Mouse (Mus musculus): ENCODE measurements around the gene Wnt5b. TPM values are rescaled to one million over a fixed set of nuclear protein-coding genes. Genes with fewer than 3 reads are reported as not detected.

Wnt5b gene
- total and polyA plus RNA-seq, 2 experiments from 2014 or later = 4.3 to 5.3 TPM

DNA sequence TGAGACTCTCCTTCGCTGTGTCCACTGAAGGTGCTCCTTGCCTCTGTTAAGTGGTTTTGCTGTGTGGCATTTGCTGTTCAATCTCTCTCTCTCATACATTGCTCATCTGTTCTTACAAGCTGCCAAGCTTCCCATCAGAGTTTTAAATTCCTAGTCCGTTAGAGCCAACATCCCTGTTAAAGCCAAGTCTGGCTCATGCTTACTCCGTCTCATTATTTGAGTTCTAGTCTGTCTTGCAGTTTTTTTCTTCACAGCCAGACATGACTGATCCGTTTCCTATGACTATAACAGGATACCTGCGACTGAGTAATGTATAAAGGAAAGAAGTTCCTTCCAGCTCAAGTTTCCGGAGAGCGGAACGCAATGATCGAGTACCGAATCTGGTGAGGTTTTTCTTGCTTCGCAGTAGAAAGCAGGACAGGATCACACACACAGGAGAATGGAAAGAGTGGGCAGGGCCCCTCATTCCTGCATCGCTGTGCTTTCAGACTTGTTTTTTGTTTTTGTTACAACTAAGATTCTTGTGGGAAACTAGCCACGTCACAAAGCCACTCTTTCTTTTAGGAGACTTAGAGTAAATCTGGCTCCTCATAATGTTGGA is 34.6 kb downstream of the Wnt5b start:
- no peak overlapping the region for H3K4me2 ChIP-seq (ENCODE audit: low read depth, low read length)
- peak overlapping the region; percentile 80 for H3K27ac ChIP-seq (ENCODE audit: low read depth)
- H3K9ac ChIP-seq (replicated peaks; ENCODE audit: low read depth, low read length) = no peak overlapping the region
- H3K27me3 ChIP-seq (ENCODE audit: control insufficient read depth, insufficient read depth, low read length) = no peaks in the 10 kb centered on the region
- 88% methylated on average over 13 of the region's 13 CpGs for WGBS
- no peaks in the 10 kb centered on the region for H3K9me3 ChIP-seq (replicated peaks; ENCODE audit: control insufficient read depth, low read length)
- peaks cover 26% of the 10 kb centered on the region; the same call in 1 of the 2 replicates for H3K4me1 ChIP-seq (ENCODE audit: control insufficient read depth, insufficient read depth)
- no peaks in the 10 kb centered on the region for H3K36me3 ChIP-seq (replicated peaks; ENCODE audit: control insufficient read depth, insufficient read depth, low read length)
- H3K4me3 ChIP-seq (ENCODE audit: low read depth, low read length) = no peak overlapping the region
- TF ChIP-seq CTCF (IDR thresholded peaks at IDR 0.05; ENCODE audit: low read depth) (no peak), EP300 (IDR thresholded peaks at IDR 0.05; ENCODE audit: low read depth) (no peak)
- no peak for ATAC-seq (ENCODE audit: insufficient read depth, low read depth)
- no peak for DNase-seq (ENCODE audit: low spot score)

DNA sequence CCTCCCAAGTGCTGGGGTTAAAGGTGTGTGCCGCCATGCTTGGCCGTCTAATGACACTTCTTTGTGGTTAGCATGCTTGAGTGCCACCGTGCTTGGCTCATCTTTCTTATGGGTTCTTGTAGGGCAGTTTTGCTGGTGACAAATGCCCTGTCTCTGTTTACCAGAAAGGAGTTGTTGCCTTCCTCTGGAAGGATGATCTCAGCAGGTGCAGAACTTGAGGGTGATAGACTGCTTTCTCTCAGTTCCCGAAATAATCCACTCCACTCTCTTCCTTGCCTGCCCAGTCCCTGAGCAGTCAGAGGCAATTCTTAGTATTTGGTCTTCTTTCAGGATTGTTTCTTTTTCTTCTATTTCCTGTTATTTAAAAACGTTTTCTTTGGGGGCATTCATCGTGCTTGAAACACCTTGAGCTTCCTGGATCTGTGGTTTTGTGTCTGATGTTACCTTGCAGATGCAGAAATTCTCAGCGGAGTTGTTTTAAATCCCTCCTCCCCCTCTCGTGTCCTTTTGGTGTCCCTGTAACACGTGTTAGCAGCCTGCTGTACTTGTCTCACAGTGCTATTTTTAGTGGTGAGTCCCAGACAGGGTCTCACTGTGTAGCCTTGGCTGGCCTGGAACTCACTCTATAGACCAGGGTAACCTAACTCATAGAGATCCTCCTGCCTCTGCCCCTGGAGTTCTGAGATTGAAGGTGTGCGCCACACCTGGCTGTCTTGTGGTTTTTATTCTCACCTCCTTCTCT is 35.3 kb downstream of the Wnt5b start:
- H3K9ac ChIP-seq (replicated peaks; ENCODE audit: low read depth, low read length) = no peak overlapping the region
- H3K4me3 ChIP-seq (ENCODE audit: low read depth, low read length) = no peak overlapping the region
- H3K9me3 ChIP-seq (replicated peaks; ENCODE audit: control insufficient read depth, low read length) = no peaks in the 10 kb centered on the region
- H3K4me2 ChIP-seq (ENCODE audit: low read depth, low read length) = no peak overlapping the region
- DNase-seq (ENCODE audit: low spot score) (peak; percentile 67), ATAC-seq (ENCODE audit: insufficient read depth, low read depth) (peak; percentile 83; the same call in 1 of the 2 replicates)
- H3K27me3 ChIP-seq (ENCODE audit: control insufficient read depth, insufficient read depth, low read length) = no peaks in the 10 kb centered on the region
- H3K4me1 ChIP-seq (ENCODE audit: control insufficient read depth, insufficient read depth) = peaks cover 19% of the 10 kb centered on the region; the same call in 1 of the 2 replicates
- H3K36me3 ChIP-seq (replicated peaks; ENCODE audit: control insufficient read depth, insufficient read depth, low read length) = no peaks in the 10 kb centered on the region
- TF ChIP-seq EP300 (IDR thresholded peaks at IDR 0.05; ENCODE audit: low read depth) (no peak), CTCF (IDR thresholded peaks at IDR 0.05; ENCODE audit: low read depth) (no peak)
- 51% methylated on average over 10 of the region's 10 CpGs for WGBS
- H3K27ac ChIP-seq (ENCODE audit: low read depth) = peak overlapping the region; percentile 80

DNA sequence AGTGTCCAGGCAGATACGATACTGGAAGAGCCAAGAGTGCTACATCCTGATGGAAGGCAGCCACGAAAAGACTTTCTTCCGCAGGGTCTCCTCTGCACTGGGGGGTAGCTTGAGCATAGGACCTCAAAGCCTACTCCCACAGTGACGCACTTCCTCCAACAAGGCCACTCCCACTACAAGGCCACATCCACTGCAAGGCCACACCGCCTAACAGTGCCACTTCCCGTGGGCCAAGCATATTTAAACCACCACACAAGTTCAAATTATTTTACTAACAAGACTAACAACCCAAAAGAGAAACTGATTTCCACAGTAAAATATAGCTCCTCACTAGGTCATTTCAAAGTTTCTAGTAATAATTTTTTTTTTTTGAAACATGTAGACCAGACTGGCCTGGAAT is 35.9 kb downstream of the Wnt5b start:
- 93% methylated on average over 6 of the region's 6 CpGs for WGBS
- Histone ChIP-seq H3K27ac (ENCODE audit: low read depth) (peak overlapping the region; percentile 80), H3K36me3 (replicated peaks; ENCODE audit: control insufficient read depth, insufficient read depth, low read length) (no peaks in the 10 kb centered on the region), H3K9me3 (replicated peaks; ENCODE audit: control insufficient read depth, low read length) (no peaks in the 10 kb centered on the region), H3K27me3 (ENCODE audit: control insufficient read depth, insufficient read depth, low read length) (no peaks in the 10 kb centered on the region), H3K4me3 (ENCODE audit: low read depth, low read length) (no peak overlapping the region), H3K4me2 (ENCODE audit: low read depth, low read length) (no peak overlapping the region), H3K9ac (replicated peaks; ENCODE audit: low read depth, low read length) (no peak overlapping the region), H3K4me1 (ENCODE audit: control insufficient read depth, insufficient read depth) (peaks cover 16% of the 10 kb centered on the region; the same call in 1 of the 2 replicates)
- ATAC-seq (ENCODE audit: insufficient read depth, low read depth) (no peak), DNase-seq (ENCODE audit: low spot score) (no peak)
- TF ChIP-seq EP300 (IDR thresholded peaks at IDR 0.05; ENCODE audit: low read depth) (no peak), CTCF (IDR thresholded peaks at IDR 0.05; ENCODE audit: low read depth) (no peak)

DNA sequence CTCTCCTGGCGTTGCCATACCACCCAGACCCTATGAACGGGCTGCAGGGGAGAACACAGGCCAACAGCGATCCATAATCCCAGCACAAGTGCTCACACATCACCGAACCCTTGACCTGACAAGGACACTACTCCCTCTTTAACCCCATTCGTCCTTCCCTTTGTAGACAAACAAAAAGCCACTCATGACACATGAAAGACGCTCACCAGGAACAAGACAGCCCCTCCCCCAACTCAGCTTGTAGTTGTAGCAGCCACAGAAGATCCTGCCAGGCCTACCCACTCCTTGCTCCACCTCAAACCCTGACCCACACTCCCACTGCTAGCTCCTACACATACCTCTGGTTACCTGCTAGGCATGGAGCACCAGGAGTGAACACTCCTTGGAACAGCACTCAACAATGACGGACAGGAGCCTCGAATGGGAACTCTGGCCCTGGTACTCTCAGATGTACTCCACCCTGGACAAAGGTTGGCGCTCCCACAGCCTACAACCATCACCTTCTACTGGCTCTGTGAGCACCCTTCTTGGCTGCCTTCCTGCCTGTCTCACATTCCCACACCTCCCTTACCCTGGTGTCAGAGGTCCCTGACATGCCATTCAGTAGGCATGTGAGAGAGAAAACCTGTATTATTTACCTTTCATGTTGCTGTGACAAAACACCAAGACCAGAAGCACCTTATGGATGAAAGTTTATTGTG is 38.5 kb downstream of the Wnt5b start:
- 75% methylated on average over 9 of the region's 9 CpGs for WGBS
- TF ChIP-seq CTCF (IDR thresholded peaks at IDR 0.05; ENCODE audit: low read depth) = no peak
- TF ChIP-seq EP300 (IDR thresholded peaks at IDR 0.05; ENCODE audit: low read depth) = no peak
- H3K27ac ChIP-seq (ENCODE audit: low read depth) = no peak overlapping the region

DNA sequence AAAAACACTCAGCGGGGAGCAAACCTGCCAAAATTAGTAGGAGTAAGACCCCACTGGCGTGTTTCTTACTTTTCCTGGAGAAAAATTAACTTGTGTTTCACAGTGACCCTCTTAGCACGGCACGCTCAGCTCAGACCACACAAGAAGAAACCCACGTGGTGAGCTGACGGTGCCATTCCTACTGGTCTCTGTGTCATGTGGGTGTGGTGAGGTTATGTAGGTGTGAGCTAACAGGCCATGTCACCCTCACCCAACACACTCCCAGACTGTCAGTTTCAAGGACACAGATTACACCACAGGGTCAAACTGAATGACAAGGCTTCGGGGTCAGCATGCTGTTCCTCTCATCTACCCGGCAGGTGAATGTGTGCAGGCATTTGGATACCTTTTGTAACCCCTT is 39.4 kb downstream of the Wnt5b start:
- no peak overlapping the region for H3K4me2 ChIP-seq (ENCODE audit: low read depth, low read length)
- TF ChIP-seq CTCF (IDR thresholded peaks at IDR 0.05; ENCODE audit: low read depth) (no peak), EP300 (IDR thresholded peaks at IDR 0.05; ENCODE audit: low read depth) (no peak)
- ATAC-seq (ENCODE audit: insufficient read depth, low read depth) = peak; percentile 62; the same call in 1 of the 2 replicates
- WGBS = 60% methylated on average over 8 of the region's 8 CpGs
- H3K4me3 ChIP-seq (ENCODE audit: low read depth, low read length) = no peak overlapping the region
- peaks cover 21% of the 10 kb centered on the region for H3K4me1 ChIP-seq (ENCODE audit: control insufficient read depth, insufficient read depth)
- no peaks in the 10 kb centered on the region for H3K9me3 ChIP-seq (replicated peaks; ENCODE audit: control insufficient read depth, low read length)
- no peak overlapping the region for H3K27ac ChIP-seq (ENCODE audit: low read depth)
- no peaks in the 10 kb centered on the region for H3K36me3 ChIP-seq (replicated peaks; ENCODE audit: control insufficient read depth, insufficient read depth, low read length)
- DNase-seq (ENCODE audit: low spot score) = no peak
- no peaks in the 10 kb centered on the region for H3K27me3 ChIP-seq (ENCODE audit: control insufficient read depth, insufficient read depth, low read length)
- H3K9ac ChIP-seq (replicated peaks; ENCODE audit: low read depth, low read length) = no peak overlapping the region

More for the DNA sequence above, 38.5 kb downstream of the Wnt5b start:
- no peak for ATAC-seq (ENCODE audit: insufficient read depth, low read depth)
- H3K4me1 ChIP-seq (ENCODE audit: control insufficient read depth, insufficient read depth) = peaks cover 24% of the 10 kb centered on the region
- no peaks in the 10 kb centered on the region for H3K27me3 ChIP-seq (ENCODE audit: control insufficient read depth, insufficient read depth, low read length)
- no peaks in the 10 kb centered on the region for H3K9me3 ChIP-seq (replicated peaks; ENCODE audit: control insufficient read depth, low read length)
- no peak for DNase-seq (ENCODE audit: low spot score)
- no peak overlapping the region for H3K4me3 ChIP-seq (ENCODE audit: low read depth, low read length)
- no peak overlapping the region for H3K4me2 ChIP-seq (ENCODE audit: low read depth, low read length)
- no peaks in the 10 kb centered on the region for H3K36me3 ChIP-seq (replicated peaks; ENCODE audit: control insufficient read depth, insufficient read depth, low read length)
- no peak overlapping the region for H3K9ac ChIP-seq (replicated peaks; ENCODE audit: low read depth, low read length)
